Mouse (Mus musculus) stomach, postnatal 0 days (tissue): ENCODE results near the gene Wdr25. TPM values are rescaled to one million over a fixed set of nuclear protein-coding genes. Genes with fewer than 3 reads are reported as not detected.

Experiments used
- ATAC-seq: fragments of 200-750 bp; cut with Nextera tagmentation; 2 replicates; pipeline ENCODE4 v1.8.0; 2017; ENCODE audit not compliant: low FRiP score, low TSS enrichment
- DNase-seq: peaks from one replicate; pipeline ENCODE4 v3.0.0-alpha.2; 2016; ENCODE audit warnings: low spot score
- H3K27ac ChIP-seq: fragments of 300-500 bp; sonication (generic); replicated peaks from 2 replicates; pipeline ENCODE4 v1.5.1; 2014; ENCODE audit warnings: mild to moderate bottlenecking, control low read depth
- H3K27me3 ChIP-seq: fragments of 300-500 bp; sonication (generic); 2 replicates; pipeline ENCODE4 v1.6.1; 2014; ENCODE audit warnings: low read length; ENCODE audit not compliant: control insufficient read depth, insufficient read depth
- H3K36me3 ChIP-seq: fragments of 300-500 bp; sonication (generic); 2 replicates; pipeline ENCODE4 v1.6.1; 2014; ENCODE audit warnings: low read length, mixed read lengths; ENCODE audit not compliant: control insufficient read depth, insufficient read depth
- H3K4me1 ChIP-seq: fragments of 300-500 bp; sonication (generic); replicated peaks from 2 replicates; pipeline ENCODE4 v1.6.1; 2014; ENCODE audit warnings: antibody characterized with exemption; ENCODE audit not compliant: control insufficient read depth, insufficient read depth
- H3K4me2 ChIP-seq: fragments of 300-500 bp; sonication (generic); replicated peaks from 2 replicates; pipeline ENCODE4 v1.6.1; 2014; ENCODE audit warnings: low read depth, mild to moderate bottlenecking, control low read depth, moderate library complexity
- H3K4me3 ChIP-seq: fragments of 300-500 bp; sonication (generic); 2 replicates; pipeline ENCODE4 v1.5.1; 2014; ENCODE audit warnings: low read depth, low read length, control low read depth
- H3K9ac ChIP-seq: fragments of 300-500 bp; sonication (generic); 2 replicates; pipeline ENCODE4 v1.6.1; 2014; ENCODE audit warnings: mild to moderate bottlenecking, low read length, control low read depth, mixed read lengths
- H3K9me3 ChIP-seq: fragments of 300-500 bp; sonication (generic); 2 replicates; pipeline ENCODE4 v1.6.1; 2016; ENCODE audit warnings: low read length; ENCODE audit not compliant: control insufficient read depth
- CTCF ChIP-seq: IDR thresholded peaks from 2 replicates; pipeline ENCODE4 v1.5.1; 2016; ENCODE audit warnings: antibody characterized with exemption, low read depth, mild to moderate bottlenecking, moderate library complexity
- EP300 ChIP-seq: optimal IDR thresholded peaks from 2 replicates; pipeline ENCODE3; 2016; ENCODE audit warnings: antibody characterized with exemption
- WGBS: fragments of 180-500 bp; shearing (Covaris S2); extraction: QIAGEN DNeasy Blood & Tissue Kit; methylation state at CpG from one replicate; pipeline ENCODE4 v1.1.7; 2014; 5-methylcytosine and 5-hydroxymethylcytosine counted together
- polyA plus RNA-seq: library from polyadenylated mRNA; unstranded; fragments of >200 nt; fragmentation: Nextera tagmentation; extraction: Ambion mirVana; gene quantifications from 2 replicates; pipeline ENCODE4 v1.2.1, GENCODE M21; 2015

The Wdr25 gene
- polyA plus RNA-seq, 1 experiment from 2014 or later: 3.9 TPM

DNA sequence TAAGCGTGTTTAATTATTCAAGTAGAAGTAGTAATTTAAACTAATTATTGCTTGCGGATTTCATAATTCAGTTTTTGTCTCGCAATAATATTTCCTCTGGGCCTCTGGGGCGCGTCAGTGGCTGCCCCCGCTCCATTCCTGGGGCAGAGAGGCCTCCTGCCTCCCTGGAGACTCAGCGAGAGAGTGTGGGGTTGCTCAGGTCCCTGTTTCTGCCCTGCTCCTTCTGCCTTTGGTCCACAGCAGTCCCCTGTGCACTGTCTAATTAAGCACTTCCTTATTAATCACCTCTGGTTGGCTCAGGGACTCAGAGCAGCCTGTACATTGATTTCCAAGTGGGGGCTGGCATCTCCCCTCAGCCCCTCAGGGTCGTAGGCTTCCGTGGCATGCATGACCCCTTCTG, 24.1 kb downstream of the Wdr25 start:
- Histone ChIP-seq H3K4me1 (peaks cover 2% of the 10 kb centered on the region; the same call in 1 of the 2 replicates), H3K27ac (no peak overlapping the region), H3K9ac (no peak overlapping the region), H3K27me3 (no peaks in the 10 kb centered on the region), H3K4me2 (no peak overlapping the region), H3K9me3 (no peaks in the 10 kb centered on the region), H3K4me3 (no peak overlapping the region), H3K36me3 (no peaks in the 10 kb centered on the region)
- WGBS: 66% methylated on average over 9 of the region's 9 CpGs
- TF ChIP-seq EP300 (no peak), CTCF (no peak)
- DNase-seq: no peak
- no peak for ATAC-seq

- Histone ChIP-seq H3K9me3 (no peaks in the 10 kb centered on the region), H3K27me3 (no peaks in the 10 kb centered on the region), H3K4me1 (peaks cover 2% of the 10 kb centered on the region; the same call in 1 of the 2 replicates), H3K36me3 (no peaks in the 10 kb centered on the region), H3K9ac (no peak overlapping the region), H3K27ac (no peak overlapping the region), H3K4me2 (no peak overlapping the region), H3K4me3 (no peak overlapping the region)
- TF ChIP-seq CTCF (no peak), EP300 (no peak)
- WGBS: 55% methylated on average over 4 of the region's 4 CpGs
- no peak for ATAC-seq
- no peak for DNase-seq
These were observed 25.3 kb downstream of the Wdr25 start for GRCm38 (mm10) chr12:108918753-108919152.

DNA sequence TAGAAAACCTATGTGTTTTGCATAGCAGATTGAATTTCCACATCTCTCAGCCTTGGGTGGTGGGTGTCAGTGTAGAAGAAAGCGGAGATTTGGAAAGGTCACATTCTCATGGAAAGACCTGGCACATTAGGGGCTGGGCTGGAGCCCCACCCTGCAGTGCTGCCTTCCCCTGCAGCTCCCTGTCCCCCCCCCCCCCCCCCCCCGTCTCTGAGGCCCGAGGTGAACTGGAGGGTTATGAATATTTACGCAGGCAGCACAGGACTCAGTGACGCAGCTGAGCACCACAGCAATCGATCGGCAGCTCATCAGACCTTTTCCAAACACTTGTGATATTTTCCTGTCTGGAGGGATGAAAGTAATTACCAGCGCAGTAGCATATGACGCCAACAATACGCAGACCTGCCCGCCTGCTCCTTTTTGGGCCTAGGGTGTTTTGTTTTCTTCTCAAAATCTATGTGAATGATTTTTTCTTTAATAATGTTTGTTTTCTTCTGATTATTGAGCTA, 33.2 kb downstream of the Wdr25 start:
- no peak overlapping the region for H3K4me3 ChIP-seq
- no peaks in the 10 kb centered on the region for H3K36me3 ChIP-seq
- no peak overlapping the region for H3K4me2 ChIP-seq
- H3K9me3 ChIP-seq: no peaks in the 10 kb centered on the region
- WGBS: 61% methylated on average over 8 of the region's 11 CpGs
- H3K9ac ChIP-seq: no peak overlapping the region
- H3K27me3 ChIP-seq: no peaks in the 10 kb centered on the region
- H3K4me1 ChIP-seq: no peaks in the 10 kb centered on the region
- no peak for TF ChIP-seq EP300
- TF ChIP-seq CTCF: no peak
- DNase-seq (no peak), ATAC-seq (no peak)
- H3K27ac ChIP-seq: no peak overlapping the region

GRCm38 (mm10) chr12:108928249-108928648, 34.8 kb downstream of the Wdr25 start:
- DNase-seq (no peak), ATAC-seq (no peak)
- Histone ChIP-seq H3K36me3 (no peaks in the 10 kb centered on the region), H3K4me3 (no peak overlapping the region), H3K9ac (no peak overlapping the region), H3K27me3 (no peaks in the 10 kb centered on the region), H3K4me2 (no peak overlapping the region), H3K4me1 (no peaks in the 10 kb centered on the region), H3K9me3 (no peaks in the 10 kb centered on the region), H3K27ac (no peak overlapping the region)
- TF ChIP-seq EP300: no peak
- no peak for TF ChIP-seq CTCF
- 92% methylated on average over 2 of the region's 2 CpGs for WGBS

DNA sequence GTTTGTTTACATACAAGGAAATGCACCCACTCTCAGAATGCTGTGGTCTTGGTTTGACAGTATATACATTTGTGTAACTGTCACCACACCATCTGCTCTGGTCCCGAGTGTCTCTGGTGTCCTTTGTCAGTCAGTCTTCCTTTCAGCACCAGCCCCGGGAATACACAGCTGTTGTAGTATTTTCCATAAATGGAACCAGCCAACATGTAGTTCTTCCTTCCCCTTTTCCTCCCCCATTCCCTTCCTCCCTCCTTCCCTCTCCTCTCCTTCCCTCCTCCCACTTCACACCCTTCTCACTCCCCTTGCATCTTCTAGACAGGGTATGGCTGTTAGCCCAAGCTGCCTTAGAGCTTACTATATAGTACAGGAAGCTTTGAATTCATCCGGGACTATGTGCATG, 36.0 kb downstream of the Wdr25 start:
- ATAC-seq (no peak), DNase-seq (no peak)

DNA sequence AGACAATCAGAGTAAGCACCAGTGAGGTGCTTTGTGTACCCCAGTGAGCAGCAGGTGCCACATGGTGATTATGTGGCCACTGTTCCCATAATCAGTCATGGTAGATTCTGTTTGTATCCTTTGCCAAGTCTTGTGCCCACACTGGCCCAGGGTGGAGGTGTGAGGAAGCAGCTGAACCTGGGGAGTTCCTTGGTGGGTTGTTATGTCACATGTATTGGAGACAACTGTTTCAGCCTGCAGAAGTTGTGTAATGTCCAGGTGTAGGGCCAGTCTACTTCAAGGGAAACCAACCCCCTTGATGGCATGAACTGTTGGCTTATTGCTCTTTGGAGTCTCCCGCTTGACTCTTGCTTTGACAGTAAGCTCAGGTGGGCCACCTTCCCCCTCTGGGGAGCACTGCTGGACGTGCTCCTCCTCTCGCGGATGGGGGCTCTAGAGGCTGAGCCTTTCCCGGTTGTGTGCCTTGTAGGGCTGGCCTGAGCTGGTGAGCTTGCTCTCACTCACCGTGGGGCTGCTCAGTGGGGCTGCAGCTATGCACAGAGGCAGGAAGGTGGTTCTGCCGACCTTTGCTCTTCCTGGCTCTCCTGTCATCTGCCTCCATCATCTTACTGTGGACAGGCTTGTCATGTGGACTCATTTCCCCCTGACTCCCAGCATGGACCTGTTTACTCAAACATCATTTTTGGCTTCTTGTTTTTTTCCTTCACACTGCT, 38.1 kb downstream of the Wdr25 start:
- 69% methylated on average over 7 of the region's 7 CpGs for WGBS
- no peak overlapping the region for H3K9ac ChIP-seq
- H3K4me3 ChIP-seq: no peak overlapping the region
- no peak overlapping the region for H3K4me2 ChIP-seq
- DNase-seq (no peak), ATAC-seq (no peak)
- H3K27me3 ChIP-seq: no peaks in the 10 kb centered on the region
- no peaks in the 10 kb centered on the region for H3K4me1 ChIP-seq
- H3K36me3 ChIP-seq: no peaks in the 10 kb centered on the region
- TF ChIP-seq EP300 (no peak), CTCF (no peak)
- no peaks in the 10 kb centered on the region for H3K9me3 ChIP-seq
- no peak overlapping the region for H3K27ac ChIP-seq

More for the DNA sequence above, 36.0 kb downstream of the Wdr25 start:
- Histone ChIP-seq H3K4me2 (no peak overlapping the region), H3K4me1 (no peaks in the 10 kb centered on the region), H3K9ac (no peak overlapping the region), H3K27me3 (no peaks in the 10 kb centered on the region), H3K36me3 (no peaks in the 10 kb centered on the region), H3K27ac (no peak overlapping the region), H3K4me3 (no peak overlapping the region), H3K9me3 (no peaks in the 10 kb centered on the region)
- 51% methylated on average over 3 of the region's 3 CpGs for WGBS
- no peak for TF ChIP-seq CTCF
- TF ChIP-seq EP300: no peak
